Mouse (Mus musculus): Measurements from ENCODE around the gene Hectd4. TPM values are rescaled to one million over a fixed set of nuclear protein-coding genes. Genes with fewer than 3 reads are reported as not detected.

Hectd4 gene
- polyA plus RNA-seq, 1 experiment from 2014 or later, result 6.5 TPM

Other genes starting within 250 kb of the Hectd4 start
- gene Rph3a, start 210.1 kb upstream of the Hectd4 start, polyA plus RNA-seq (2014; fragmentation: Nextera tagmentation; extraction: Ambion mirVana), result not detected in 2 replicates
- gene Ptpn11, start 28.8 kb upstream of the Hectd4 start, polyA plus RNA-seq (2014; fragmentation: Nextera tagmentation; extraction: Ambion mirVana), result 25.3 and 27.5 TPM in 2 replicates
- 801 and 821 TPM in 2 replicates for gene Rpl6, start 15.7 kb upstream of the Hectd4 start, polyA plus RNA-seq (2014; fragmentation: Nextera tagmentation; extraction: Ambion mirVana)
- gene Trafd1, start 165.4 kb downstream of the Hectd4 start, polyA plus RNA-seq (2014; fragmentation: Nextera tagmentation; extraction: Ambion mirVana), result 59.7 and 66.6 TPM in 2 replicates
- gene Naa25, start 177.7 kb downstream of the Hectd4 start, polyA plus RNA-seq (2014; fragmentation: Nextera tagmentation; extraction: Ambion mirVana), result 42.6 and 47.0 TPM in 2 replicates
- gene Tmem116, start 231.7 kb downstream of the Hectd4 start, polyA plus RNA-seq (2014; fragmentation: Nextera tagmentation; extraction: Ambion mirVana), result 0.99 and 1.1 TPM in 2 replicates
- gene Erp29, start 232.3 kb downstream of the Hectd4 start, polyA plus RNA-seq (2014; fragmentation: Nextera tagmentation; extraction: Ambion mirVana), result 95.4 and 100 TPM in 2 replicates